Mouse (Mus musculus) ovary, adult 18-20 months (tissue): ENCODE measurements around the gene Dlk2.
A peak's percentile ranks its signal among the peaks of the same experiment; 100 is the strongest.

ENCODE experiments used
- DNase-seq: peaks from one replicate; pipeline ENCODE4 v3.0.0; 2022; ENCODE audit warnings: low spot score, mixed read lengths

Dlk2 gene

DNA sequence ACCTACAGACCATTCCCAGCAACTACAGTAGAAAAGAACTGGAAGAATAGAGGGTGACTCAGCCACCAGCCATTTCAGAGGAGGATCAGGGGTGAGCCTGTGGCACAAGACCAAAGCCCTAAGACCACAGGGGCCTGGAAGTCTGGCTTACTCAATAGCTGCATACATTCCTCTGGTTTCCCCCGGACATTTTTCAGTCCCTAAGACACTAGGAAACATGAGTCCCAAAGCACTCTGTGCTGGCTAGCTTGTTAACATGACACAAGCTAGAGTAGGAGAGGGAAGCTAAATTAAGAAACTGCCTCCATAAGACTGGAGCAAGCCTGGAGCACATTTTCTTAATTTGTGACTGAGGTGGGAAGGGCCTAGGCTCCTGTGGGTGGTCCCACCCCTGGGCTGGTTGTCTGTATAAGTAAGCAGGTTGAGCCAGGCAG lies 23.4 kb upstream of the Dlk2 start:
- no peak for DNase-seq

DNA sequence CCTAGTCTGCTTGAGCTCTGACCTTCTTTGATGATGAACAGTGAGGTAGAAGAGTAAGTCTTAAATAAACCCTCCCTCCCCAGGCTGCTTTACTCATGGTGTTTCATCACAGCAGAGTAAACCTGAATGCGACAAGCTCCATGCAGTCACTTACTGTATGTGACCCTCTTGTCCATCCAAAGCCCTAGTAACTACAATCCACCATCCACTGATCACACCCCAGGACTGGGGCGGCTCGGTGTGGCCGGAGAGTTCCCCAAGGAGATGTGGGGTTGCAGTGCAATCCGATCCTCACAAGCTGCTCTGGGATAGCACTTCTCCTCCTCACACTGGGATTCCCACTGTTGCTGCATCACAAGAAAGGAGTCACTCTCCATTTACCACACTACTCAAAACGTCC lies 22.8 kb upstream of the Dlk2 start:
- no peak for DNase-seq

DNA sequence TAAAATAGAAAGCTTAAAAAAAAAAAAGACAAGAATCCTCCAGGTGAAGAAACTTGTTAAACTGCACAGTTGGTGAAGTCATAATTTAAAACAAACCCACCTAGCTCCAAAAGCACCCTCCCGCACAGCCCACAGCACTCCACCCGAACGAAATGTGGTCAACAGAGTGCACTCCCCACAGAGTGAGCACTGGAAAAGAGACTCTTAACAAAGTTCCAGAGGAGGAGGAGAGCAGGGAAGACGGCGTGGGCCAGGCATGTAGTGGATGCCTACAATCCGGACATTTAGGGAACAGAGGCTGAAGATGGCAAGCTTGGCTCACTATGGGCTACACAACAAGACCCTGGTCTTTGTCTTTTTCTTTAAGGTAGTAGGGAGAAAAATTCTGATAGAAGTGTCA lies 22.2 kb upstream of the Dlk2 start:
- no peak for DNase-seq

DNA sequence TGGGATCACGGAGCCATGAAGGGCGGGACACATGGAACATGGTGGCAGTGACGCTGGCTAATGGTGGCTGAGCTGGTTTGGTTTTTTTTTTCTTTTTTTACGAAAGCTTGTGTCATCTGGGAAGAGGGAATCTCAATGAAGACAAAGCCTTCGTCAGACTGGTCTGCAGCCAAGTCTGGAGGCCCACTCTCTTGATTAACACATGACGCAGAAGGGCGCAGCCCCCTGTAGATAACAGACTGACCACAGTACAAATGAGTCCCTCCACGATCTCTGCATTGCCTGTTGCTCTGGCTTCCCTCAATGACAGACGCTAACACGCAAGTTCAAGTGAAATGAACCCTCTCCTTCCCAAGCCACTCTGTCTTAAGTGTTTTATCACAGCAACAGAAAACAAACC lies 21.7 kb upstream of the Dlk2 start:
- DNase-seq, result no peak

DNA sequence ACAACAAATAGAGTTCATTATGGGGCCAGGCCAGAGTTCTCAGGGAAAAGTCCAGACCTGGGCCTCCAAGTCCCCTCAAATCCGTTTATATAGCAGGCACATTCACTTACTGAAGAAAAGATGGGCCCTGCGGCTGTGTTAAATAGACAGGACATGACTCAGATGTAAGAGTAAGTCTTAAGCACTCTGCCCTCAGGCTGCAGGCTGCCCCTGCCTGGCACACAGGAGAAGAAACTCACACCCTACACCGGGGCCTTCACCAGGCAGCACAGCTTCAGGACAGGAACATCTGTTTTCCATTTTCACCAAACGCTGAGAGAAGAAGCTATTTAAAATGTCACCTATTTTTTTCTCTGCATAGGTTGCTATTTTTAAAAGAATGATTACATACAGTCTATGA lies 19.6 kb upstream of the Dlk2 start:
- no peak for DNase-seq

DNA sequence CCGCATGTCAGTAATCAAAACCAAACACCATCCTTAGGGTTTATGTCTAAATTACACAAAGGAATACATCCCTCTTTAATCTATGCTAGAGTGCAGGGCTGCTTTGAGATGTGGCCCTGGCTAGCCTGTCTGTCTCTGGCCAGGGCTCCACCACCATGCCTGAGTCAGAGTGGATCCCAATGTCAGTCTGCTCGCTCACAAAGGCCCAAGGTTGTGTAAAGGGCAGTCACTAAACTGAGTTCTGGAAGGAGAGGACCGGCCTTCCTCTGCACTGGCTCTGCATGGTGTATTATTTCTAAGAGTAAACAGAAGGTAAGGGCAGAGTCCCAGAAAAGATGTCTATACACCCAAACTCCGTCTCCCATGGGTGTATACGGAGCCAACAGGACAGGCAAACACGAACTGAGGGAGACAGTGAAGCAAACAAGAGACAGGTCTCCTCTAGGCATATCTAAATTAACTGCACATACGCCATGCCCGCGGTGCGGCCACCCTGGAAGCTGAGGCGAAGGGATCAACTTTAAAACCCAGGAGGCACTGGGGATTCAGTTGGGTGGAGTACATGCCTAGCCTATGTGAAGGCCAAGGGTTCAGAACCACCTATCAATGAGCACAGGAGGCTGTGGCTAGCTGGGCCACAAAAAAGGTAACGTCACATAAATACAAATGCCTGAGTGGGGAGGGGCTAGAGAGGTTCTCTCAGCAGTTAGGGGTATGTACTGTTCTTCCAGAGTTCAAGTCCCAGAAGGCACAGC lies 19.0 kb upstream of the Dlk2 start:
- DNase-seq, result no peak

DNA sequence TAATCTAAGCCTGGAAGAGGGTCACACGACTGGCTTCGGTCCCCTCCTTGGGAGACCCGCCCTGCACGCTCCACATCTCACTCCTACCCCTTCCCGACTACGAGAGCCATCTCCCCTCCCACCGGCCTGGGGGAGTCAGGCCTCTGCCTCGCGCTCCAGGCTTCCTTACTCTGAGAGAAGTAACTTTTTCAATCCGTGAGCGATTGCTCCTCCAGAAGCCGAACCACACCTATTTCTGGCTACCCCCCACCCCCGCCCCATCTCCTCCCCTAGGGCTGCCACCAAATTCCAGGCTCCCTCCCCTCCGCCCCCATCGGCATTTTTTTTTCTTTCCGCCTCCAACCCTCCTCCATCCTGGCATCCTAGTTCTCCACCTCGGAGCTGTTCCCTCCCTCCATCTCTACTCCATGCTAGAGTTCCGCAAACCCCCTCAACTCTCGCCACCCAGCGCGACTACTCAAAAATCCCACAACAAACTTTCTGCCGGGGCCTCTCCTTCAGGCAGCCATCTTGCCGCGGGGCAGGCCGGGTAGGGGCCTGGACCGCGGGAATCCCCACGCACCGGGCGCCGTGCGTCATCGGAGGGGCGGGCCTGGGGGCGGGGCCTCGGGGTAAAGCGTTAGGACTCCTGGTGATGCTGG lies 14.6 kb upstream of the Dlk2 start, which contains the start of gene Tjap1:
Gene Tjap1 (minus strand): TSS at position 544 of the 641 bp plus-strand sequence.
- peak; percentile 79 for DNase-seq

DNA sequence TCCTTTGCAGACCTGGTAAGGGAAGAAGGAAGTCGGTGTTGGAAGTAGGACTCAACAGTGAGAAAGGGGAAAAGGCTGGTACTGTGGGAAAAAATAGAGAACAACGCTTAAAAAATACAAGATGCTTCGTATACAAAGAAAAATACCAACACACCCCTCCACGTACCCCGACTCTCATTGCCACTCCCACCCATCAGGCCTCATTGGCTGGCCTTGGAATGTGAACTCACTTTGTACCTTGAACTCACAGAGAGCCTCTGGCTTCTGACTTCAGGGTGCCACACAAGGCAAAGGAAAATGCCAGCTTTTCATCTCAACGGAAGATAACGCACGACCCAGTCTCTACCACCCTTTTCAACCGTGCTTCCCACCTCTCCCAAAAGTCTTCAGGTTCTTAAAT lies 14.1 kb upstream of the Dlk2 start:
- DNase-seq, result no peak

DNA sequence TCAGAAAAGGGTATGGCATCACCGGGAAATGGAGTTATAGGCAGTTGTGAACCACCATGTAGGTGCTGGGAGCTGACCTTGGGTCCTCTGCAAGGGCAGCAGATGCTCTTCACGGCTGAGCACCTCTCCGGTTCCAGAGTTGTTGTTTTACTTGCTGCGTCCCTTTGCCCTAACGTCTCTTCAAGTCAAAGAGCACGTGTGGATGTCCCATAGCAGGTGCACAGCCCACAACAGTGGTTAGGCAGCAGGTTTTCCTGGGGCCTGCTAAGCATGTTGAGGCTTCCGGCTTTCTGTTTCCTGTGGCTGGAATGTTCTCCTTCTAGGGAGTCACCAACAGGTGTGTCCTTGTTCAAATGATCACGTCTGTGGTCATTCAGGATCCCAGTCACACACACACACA lies 13.3 kb upstream of the Dlk2 start:
- no peak for DNase-seq

DNA sequence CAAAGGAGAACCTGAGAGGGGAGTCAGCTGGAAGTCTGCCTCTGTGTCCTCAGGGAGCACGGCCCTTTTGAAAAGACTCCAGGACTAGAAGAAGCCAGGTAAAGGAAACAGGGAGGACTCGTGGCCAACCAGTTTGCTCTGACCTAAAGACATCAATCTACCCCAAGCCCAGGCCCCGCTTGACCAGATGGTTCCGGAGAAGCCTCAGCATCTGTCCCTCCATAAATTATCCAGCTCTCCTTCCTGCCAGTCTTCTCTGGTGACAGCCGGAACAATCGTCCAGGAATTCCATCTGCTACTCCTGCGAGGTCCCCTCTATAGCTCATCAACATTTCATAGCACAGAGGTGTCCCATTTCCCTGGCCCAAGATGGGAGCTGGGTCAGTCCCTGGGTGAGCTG lies 12.6 kb upstream of the Dlk2 start:
- no peak for DNase-seq

DNA sequence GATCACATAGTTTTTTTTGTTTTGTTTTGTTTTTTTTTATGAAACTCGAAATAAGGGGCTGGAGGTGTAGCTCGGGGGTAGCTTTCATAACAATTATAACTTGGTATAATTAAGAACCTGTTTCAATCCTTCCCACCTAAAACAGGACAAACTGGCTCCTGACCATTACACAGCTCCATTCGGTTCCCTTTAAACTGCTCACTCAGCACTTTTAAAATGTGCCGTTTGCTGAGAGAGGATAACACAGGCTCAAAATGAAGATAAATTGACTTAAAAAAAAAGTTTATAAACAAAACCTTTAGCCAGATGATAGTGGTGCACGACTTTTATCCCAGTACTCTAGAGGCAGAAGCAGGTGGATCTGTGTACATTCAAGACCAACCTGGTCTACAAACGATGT lies 11.8 kb upstream of the Dlk2 start:
- DNase-seq, result no peak

DNA sequence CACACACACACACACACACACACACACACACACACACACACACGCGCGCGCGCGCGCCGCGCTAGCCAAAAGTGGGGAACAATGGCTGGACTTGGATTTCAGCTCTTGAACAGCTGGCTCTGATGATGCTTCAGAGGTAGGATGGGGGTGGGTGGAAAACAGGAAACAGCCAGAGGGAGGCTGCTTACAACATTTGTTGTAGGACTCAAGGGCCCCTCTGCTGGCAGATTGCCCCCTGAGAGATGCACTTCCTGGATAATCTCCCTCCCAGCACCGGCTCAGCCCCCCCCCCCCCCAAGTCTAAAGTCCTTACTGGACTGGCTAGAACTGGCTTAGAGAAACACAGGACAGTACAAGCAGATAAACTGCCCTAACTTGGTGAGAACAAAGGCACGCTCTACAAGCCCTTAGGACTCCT lies 9.5 kb upstream of the Dlk2 start:
- DNase-seq, result no peak

DNA sequence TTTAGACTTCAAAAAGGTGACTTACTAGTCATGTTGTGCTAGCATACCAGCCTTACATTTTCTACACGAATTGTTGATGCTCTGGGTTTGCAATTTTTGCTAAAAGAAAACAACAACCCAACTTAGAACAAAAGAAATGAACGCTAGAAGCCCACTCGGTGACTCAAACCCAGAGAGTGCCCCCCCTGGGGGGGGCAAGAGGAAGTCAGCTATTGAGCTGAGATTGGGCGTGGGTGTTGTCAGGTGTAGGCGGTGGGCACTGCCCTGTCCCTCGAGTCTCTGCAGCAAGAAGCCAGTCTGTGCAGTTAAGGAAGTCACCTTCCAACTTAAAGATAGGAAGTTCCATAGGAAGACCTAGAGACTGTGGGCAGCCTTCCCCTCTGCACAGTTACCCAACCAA lies 620 bp upstream of the Dlk2 start:
- no peak for DNase-seq

DNA sequence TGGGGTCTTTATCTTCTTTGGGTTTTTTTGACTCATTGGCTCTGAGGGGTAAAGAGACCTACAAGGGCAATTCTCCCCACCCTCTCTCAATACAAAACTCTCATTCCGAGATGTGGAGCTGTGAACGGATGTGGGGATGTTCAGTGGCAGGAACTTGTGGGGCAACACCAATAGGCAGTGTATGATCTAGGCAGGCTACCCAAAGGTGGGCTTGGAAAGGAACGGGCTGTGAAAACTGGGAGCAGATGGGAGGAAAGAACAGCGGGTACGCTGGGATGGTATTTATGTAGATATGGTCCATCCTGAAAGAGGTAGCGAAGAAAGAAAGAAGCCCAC lies 225 bp upstream of the Dlk2 start:
- DNase-seq, result no peak

DNA sequence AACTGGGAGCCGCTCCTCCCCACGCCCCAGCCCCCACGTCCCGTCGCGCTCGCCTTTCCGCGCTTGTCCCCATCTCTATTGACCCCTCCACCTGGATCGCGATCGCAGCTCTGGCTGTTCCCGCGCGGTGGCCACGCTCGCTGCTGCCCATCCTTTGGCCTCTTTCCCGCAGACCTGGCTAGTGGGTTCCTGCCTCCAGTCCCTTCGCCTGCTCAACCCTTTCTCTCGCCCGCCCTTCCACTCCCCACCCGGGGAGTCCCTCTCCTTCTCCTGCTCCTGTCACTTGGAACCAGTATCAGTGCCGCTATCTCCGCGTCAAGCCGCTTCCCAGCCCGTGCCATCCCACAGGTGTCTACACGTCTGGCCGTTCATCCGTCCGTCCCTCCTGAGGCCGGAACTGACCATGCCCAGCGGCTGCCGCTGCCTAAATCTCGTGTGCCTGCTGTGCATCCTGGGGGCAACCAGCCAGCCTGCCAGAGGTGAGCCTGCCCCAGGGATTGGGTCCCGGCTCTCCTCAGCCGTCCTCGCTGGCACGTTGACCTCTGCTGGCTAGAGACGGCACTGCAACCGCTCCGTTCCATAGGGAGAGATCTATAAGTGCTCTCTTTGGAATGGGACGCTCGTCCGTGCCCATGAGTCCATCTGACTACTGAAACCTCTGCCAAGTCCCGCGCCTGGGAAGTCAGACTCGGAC lies 1.1 kb downstream of the Dlk2 start:
- DNase-seq, result peak; percentile 58

DNA sequence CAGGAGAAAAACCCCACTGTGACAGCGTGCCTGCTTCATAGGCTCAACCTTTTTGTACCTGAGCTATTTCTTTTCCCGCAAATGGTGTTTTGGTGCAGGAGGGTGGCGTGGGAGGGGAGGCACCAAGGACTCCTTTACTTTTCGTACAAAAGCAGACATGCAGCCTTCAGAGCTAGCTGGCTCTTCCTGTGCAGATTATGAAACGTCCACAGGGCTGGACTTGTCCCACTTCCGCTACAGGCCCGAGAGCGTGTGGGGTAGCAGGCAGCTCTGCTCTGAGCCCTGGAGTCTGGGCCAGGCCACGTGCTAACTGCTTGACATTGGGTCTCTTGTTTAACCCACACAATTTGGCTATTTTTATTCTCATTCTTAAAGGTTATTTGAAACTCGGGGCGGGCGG lies 4.7 kb downstream of the Dlk2 start:
- no peak for DNase-seq

DNA sequence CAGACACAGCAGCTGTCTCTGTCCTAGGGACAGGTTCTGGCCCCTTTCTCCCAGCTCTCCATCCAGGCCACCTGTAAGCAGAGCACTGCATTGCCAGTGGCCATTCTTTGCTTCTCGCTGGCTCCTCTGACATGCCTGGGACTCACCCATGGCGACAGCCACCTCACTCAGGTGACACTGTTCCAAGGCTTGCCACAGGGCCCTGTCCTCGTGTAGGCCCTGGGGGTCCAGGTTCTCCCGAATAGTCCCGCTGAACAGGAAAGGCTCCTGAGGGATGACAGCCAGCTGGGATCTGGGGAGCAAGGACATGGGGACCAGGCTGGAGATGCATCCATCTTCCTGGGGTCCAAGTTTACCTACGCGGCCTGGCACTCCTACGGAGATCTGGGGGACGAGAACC lies 7.0 kb downstream of the Dlk2 start:
- DNase-seq, result no peak

DNA sequence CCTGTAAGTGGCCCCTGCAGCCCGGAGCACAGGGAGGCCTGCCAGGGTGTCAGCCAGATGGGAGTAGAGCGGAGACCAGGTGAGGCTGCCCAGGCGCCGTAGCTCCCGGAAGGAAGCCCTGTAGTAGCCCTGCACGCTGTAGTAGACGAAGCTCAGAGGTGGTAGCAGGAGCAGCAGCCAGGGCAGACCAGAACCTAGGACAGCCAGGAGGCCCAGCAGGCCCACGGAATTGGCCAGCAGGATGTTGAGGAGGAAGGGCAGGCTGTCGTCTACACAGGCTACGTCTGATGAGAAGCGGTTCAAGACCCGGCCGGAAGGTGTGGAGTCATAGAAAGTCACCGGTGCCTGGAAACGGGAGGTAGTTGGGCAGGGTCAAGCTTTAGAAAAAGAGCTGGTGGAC lies 9.7 kb downstream of the Dlk2 start:
- DNase-seq, result no peak

DNA sequence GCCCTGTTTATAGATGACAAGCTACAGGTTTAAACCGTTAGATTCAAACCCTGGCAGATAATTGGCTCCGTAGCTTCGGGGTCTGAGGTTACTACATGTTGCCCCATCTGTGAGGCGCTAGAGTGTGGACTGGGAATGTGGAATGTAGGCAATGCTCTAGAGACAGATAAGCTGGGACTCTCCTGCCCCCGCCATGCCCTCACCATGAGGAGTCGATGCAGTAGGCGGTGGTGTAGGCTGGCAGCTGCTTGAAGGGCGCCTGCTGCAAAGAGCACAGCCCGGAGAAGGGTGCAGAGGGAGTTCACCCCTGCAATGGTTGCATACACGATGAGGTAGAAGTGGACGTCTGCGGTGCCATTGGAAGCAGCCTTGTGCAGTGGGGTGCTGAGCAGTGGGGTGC lies 12.6 kb downstream of the Dlk2 start:
- no peak for DNase-seq

DNA sequence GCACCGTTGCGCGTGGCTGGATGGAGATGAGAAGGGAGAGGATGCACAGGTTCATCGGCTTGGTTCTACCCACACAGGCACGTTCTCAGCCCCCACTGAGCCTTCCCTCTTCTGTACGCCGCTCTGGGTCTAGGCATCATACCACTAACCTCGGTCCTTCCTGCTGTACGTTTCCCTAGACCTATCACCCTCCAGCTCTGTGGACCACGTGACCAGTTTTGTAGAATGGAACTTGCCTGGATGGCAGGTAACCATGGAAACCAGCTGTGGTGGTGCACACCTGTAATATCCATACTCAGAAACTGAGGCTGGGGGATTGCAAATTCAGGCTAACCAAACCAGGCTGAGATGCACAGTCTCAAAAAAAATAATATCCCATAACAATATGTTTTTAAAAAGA lies 13.3 kb downstream of the Dlk2 start:
- DNase-seq, result no peak

DNA sequence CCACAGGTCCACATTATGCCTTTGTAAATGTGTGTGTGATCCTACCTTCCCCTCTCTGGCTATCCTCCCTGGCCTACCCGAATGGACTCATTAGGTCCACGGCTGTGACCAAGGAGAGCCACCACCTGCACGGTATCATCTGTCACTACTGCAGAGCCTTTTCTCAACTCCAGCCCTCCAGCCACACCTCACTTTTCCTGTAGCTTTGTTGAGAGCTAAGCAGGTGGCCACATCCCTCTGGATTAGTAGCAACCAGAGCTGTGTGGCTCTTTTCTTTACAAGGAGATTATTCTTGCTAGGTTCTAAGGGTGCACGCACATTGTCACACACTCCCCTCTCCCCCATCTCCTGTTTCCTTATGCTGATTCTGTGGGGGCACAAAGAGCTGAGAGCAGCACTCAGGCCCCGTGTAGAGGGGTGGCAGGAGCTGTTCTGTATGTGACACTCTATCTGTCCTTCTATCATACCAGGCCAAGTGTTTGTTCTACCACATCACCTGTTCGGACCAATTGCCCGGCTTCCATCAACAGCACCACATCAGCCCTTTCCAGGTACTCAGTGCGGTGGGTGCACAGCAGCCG lies 16.0 kb downstream of the Dlk2 start:
- no peak for DNase-seq

DNA sequence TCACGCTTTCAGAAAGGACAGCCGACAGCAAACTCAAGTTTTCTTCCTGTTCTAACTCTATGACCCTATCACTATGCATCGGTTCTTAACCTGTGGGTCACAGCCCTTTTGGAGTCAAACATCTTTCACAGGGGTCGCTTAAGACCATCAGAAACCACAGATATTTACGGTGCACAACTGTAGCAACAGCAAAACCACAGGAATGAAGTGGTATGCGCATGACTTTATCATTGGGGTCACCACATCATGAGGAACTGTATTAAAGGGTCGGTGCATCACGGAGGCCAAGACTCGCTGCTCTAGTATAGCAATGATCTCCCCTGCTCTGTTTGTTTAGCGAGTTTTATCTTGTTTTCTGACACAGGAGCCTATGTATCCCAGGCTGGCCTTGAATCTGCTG lies 18.6 kb downstream of the Dlk2 start:
- no peak for DNase-seq

DNA sequence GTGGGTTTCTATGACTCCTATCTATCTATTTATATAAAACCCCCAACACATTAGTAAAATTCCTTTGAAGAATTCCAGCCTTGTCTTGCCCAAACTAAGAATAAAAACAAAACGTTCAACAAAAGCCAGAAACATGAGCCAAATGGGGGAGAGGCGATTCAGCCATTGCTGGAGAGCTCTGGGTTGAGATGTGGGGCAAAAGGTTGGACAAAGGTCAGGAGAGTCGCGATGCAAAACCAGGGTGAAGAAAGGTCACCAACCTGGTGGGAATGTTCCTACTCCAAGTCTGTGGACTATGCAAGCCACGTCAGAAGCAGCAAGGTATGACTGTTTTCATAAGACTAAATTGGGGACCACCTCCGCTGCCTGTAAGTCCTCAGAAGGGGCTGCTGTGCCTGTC lies 23.3 kb downstream of the Dlk2 start:
- no peak for DNase-seq
